Mouse (Mus musculus) thymus, adult 2 months (tissue): ENCODE measurements around the gene Tspan5. TPM values are rescaled to one million over a fixed set of nuclear protein-coding genes. Genes with fewer than 3 reads are reported as not detected.

Experiments used
- DNase-seq: peaks from one replicate; pipeline ENCODE4 v3.0.0; 2021
- H3K27ac ChIP-seq: fragments of 200-500 bp; 2 replicates; pipeline ENCODE4 v1.5.1; 2012; ENCODE audit warnings: low read length, control low read depth; ENCODE audit not compliant: control insufficient read depth, insufficient read depth
- H3K27me3 ChIP-seq: fragments of 200-500 bp; 2 replicates; pipeline ENCODE4 v1.6.1; 2012; ENCODE audit warnings: mild to moderate bottlenecking, low read length, moderate library complexity, mixed read lengths; ENCODE audit not compliant: control insufficient read depth, insufficient read depth
- H3K36me3 ChIP-seq: fragments of 200-500 bp; 2 replicates; pipeline ENCODE4 v1.6.1; 2012; ENCODE audit warnings: mild to moderate bottlenecking, low read length, moderate library complexity; ENCODE audit not compliant: control insufficient read depth, insufficient read depth
- H3K4me1 ChIP-seq: fragments of 200-500 bp; replicated peaks from 2 replicates; pipeline ENCODE4 v1.6.1; 2012; ENCODE audit warnings: low read length; ENCODE audit not compliant: control insufficient read depth, insufficient read depth
- H3K4me3 ChIP-seq: fragments of 200-500 bp; 2 replicates; pipeline ENCODE4 v1.5.1; 2012; ENCODE audit warnings: mild to moderate bottlenecking, low read length, control low read depth, moderate library complexity; ENCODE audit not compliant: control insufficient read depth, insufficient read depth
- CTCF ChIP-seq: fragments of 200-500 bp; IDR thresholded peaks from 2 replicates; pipeline ENCODE4 v1.5.1; 2012; ENCODE audit warnings: mild to moderate bottlenecking, control low read depth, low read length, moderate library complexity, borderline replicate concordance; ENCODE audit not compliant: control insufficient read depth, poor library complexity, insufficient read depth; ENCODE audit errors: extremely low read depth
- POLR2A ChIP-seq: fragments of 200-500 bp; IDR thresholded peaks from 2 replicates; pipeline ENCODE4 v1.6.1; 2012; ENCODE audit warnings: mild to moderate bottlenecking, low read length, control low read depth, moderate library complexity; ENCODE audit not compliant: control insufficient read depth, poor library complexity, insufficient read depth; ENCODE audit errors: extremely low read depth
- WGBS: fragments of 180-500 bp; shearing (Covaris S2); methylation state at CpG from one replicate; pipeline ENCODE4 v1.1.7; 2018; 5-methylcytosine and 5-hydroxymethylcytosine counted together
- polyA plus RNA-seq: library from polyadenylated mRNA; depleted of rRNA; stranded (reverse); fragments of >200 nt; gene quantifications from 2 replicates; pipeline ENCODE4 v1.2.3, GENCODE M21; 2012

Tspan5 gene
- polyA plus RNA-seq, 1 experiment: 15.9 TPM

DNA sequence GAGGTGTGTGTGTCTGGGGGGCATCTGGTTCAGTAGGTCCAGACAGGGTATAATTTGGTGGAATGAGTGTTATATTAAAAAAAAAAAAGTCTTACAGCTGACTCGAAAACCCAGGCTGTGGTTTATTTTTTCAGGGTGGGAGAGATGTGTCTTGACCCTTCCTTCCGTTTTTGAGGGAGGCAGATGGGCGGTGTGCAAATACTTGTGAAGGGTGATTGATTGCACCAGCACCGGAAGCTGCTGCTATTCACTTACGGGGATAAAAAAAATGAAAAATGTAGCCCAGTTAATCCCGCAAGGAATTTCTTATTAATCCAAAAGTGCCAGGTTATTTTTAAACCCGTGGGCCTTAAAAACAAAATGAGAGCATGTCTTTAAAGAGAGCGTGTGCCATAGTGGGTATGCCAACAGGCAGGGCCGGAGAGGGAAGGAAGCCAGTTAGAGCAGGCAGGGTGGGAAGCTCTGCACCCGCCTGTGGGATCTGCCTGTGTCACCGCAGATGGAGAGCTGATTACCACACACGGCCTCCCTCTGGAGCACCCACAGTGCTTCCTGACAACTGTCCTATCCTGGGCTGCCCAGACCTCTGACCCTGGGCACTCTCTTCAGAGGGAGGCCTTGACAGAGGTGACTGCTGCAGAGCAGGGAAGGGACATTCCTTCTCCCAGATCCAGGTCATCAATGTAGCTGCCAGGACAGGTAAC lies 11.3 kb downstream of the Tspan5 start:
- Histone ChIP-seq H3K27ac (no peak overlapping the region), H3K4me3 (no peak overlapping the region), H3K36me3 (no peaks in the 10 kb centered on the region), H3K4me1 (peaks cover 10% of the 10 kb centered on the region), H3K27me3 (no peaks in the 10 kb centered on the region)
- TF ChIP-seq POLR2A (no peak), CTCF (no peak)
- WGBS: 10% methylated on average over 12 of the region's 12 CpGs
- DNase-seq: no peak

- H3K4me3 ChIP-seq: no peak overlapping the region
- H3K4me1 ChIP-seq: peaks cover 10% of the 10 kb centered on the region
- no peaks in the 10 kb centered on the region for H3K36me3 ChIP-seq
- no peak for DNase-seq
- H3K27ac ChIP-seq: no peak overlapping the region
- WGBS: 95% methylated on average over 5 of the region's 5 CpGs
- H3K27me3 ChIP-seq: no peaks in the 10 kb centered on the region
- TF ChIP-seq POLR2A (no peak), CTCF (no peak)
Measured at GRCm38 (mm10) chr3:138754328-138754727, 12.3 kb downstream of the Tspan5 start.

DNA sequence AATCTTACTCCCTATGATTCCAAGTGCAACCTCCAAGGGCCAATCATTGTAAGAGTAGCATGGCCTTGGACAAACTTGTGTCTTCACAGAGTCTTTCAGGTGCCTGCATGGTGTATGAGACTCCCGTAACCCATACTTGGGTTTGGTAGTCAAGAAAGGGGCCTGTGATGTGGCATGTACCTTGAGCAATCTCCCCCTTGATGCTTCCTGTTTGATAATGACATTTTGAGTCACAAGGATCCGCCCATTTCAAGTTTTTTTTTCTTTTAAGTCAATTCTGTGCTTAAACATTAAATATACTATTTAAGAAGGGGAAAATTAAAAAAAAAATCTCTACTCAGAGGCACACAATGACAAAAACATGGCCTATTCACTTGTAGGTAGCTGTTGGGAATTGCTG lies 15.3 kb downstream of the Tspan5 start:
- WGBS: 15% methylated on average over 2 of the region's 2 CpGs
- Histone ChIP-seq H3K4me1 (peaks cover 10% of the 10 kb centered on the region), H3K27me3 (no peaks in the 10 kb centered on the region), H3K4me3 (no peak overlapping the region), H3K36me3 (no peaks in the 10 kb centered on the region), H3K27ac (peak overlapping the region; percentile 51)
- DNase-seq: peak; percentile 19
- no peak for TF ChIP-seq CTCF
- TF ChIP-seq POLR2A: no peak

- no peak for DNase-seq
- TF ChIP-seq CTCF (no peak), POLR2A (no peak)
- no peaks in the 10 kb centered on the region for H3K36me3 ChIP-seq
- no peak overlapping the region for H3K27ac ChIP-seq
- no peaks in the 10 kb centered on the region for H3K27me3 ChIP-seq
- WGBS: 91% methylated on average over 9 of the region's 9 CpGs
- no peak overlapping the region for H3K4me3 ChIP-seq
- H3K4me1 ChIP-seq: peaks cover 7% of the 10 kb centered on the region
Measured at GRCm38 (mm10) chr3:138759968-138760684, 18.1 kb downstream of the Tspan5 start.

DNA sequence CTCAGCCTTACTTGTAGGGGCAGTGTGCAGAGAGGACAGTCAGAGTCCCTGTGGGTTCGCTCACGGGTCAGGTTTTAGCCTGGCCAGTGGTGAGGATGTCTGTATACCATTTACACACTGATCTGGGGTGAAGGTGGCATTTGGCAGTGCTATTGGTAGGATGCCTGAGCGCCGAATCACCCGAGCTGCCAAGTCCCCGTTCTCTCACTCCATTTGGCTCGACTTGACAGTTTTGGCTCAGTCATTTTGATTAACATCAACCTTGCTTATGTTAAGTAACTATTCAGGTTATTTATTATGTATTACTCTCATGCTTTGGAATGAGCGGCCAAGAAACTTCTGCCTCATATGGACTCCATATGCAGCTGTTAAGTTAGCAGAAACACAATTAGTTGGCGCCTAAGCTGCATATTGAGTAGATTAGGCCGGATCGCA lies 18.7 kb downstream of the Tspan5 start:
- DNase-seq: no peak
- WGBS: 93% methylated on average over 11 of the region's 11 CpGs
- TF ChIP-seq POLR2A (no peak), CTCF (no peak)

GRCm38 (mm10) chr3:138761531-138761930 lies 19.5 kb downstream of the Tspan5 start:
- Histone ChIP-seq H3K4me1 (peaks cover 5% of the 10 kb centered on the region), H3K36me3 (no peaks in the 10 kb centered on the region), H3K27ac (no peak overlapping the region), H3K4me3 (no peak overlapping the region), H3K27me3 (no peaks in the 10 kb centered on the region)
- no peak for TF ChIP-seq CTCF
- TF ChIP-seq POLR2A: no peak
- DNase-seq: no peak
- 98% methylated on average over 13 of the region's 13 CpGs for WGBS

More for the DNA sequence above, 18.7 kb downstream of the Tspan5 start:
- H3K4me3 ChIP-seq: no peak overlapping the region
- H3K36me3 ChIP-seq: no peaks in the 10 kb centered on the region
- H3K27me3 ChIP-seq: no peaks in the 10 kb centered on the region
- no peak overlapping the region for H3K27ac ChIP-seq
- peaks cover 7% of the 10 kb centered on the region for H3K4me1 ChIP-seq
